In genomic region chr17:31029407-31029806, GRCm38 (mm10) we compare ENCODE assay signal across 18 mouse cellular contexts. TPM values are rescaled to one million over a fixed set of nuclear protein-coding genes. Genes with fewer than 3 reads are reported as not detected.
DNase-seq lines count a peak whose midpoint lies in the region; ATAC-seq and TF ChIP-seq lines count a peak whose summit lies in the region.
"Had no signal": no experiment of that assay in that cellular context is flagged by ENCODE, and none has a peak within 500 bp of the region (broad histone marks: within the 10 kb centered on the region; RNA-seq: fewer than 3 reads in every experiment).

No protein-coding gene starts in this region.

- no peaks in the 10 kb centered on the region for H3K9me3 ChIP-seq in heart, embryonic 10.5 days
- no peaks in the 10 kb centered on the region for H3K9me3 ChIP-seq in heart, embryonic 11.5 days (replicated peaks; ENCODE audit: control insufficient read depth, low read length)
- H3K9me3 ChIP-seq in liver, embryonic 12.5 days (replicated peaks): peaks cover 3% of the 10 kb centered on the region; the same call in 1 of the 2 replicates
- 0 out of 2 replicates have a peak, but pooled peaks cover 7% of the 10 kb centered on the region for H3K9me3 ChIP-seq in liver, postnatal 0 days (ENCODE audit: low read length)
- H3K9me3 ChIP-seq: embryonic facial prominence, embryonic 12.5 days; forebrain, embryonic 15.5 days had no signal

- DNase-seq in heart, embryonic 10.5 days (ENCODE audit: low spot score): peak; percentile 47
- peak; percentile 45 for DNase-seq in liver, adult 2 months (ENCODE audit: extremely low read depth, low read depth, low spot score)
- DNase-seq in liver, postnatal 0 days: no peak
- DNase-seq in adrenal gland, adult 18-20 months (ENCODE audit: low spot score in 2 of 2): no peak
- DNase-seq: adrenal gland, adult 8-10 months; adrenal gland, postnatal 14 days; adrenal gland, postnatal 36 days; cerebellum, adult 11-12 months; cerebellum, adult 2 months; cerebellum, adult 9-10 months; cerebellum, postnatal 10 days; cerebellum, postnatal 25 days had no signal

- no peak overlapping the region for H3K9ac ChIP-seq in heart, embryonic 11.5 days (ENCODE audit: low read depth, low read length)
- no peak overlapping the region for H3K9ac ChIP-seq in liver, adult 2 months (ENCODE audit: low read depth, low read length)
- no peak overlapping the region for H3K9ac ChIP-seq in liver, embryonic 12.5 days
- H3K9ac ChIP-seq in liver, postnatal 0 days (replicated peaks): no peak overlapping the region
- H3K9ac ChIP-seq: embryonic facial prominence, embryonic 12.5 days; forebrain, embryonic 13.5 days; forebrain, embryonic 15.5 days had no signal

- 82% methylated on average over 4 of the region's 4 CpGs for WGBS in heart, embryonic 10.5 days
- 75% methylated on average over 4 of the region's 4 CpGs for WGBS in heart, embryonic 11.5 days (ENCODE audit: insufficient replicate concordance)
- 53% methylated on average over 4 of the region's 4 CpGs for WGBS in liver, adult 2 months
- WGBS in liver, embryonic 12.5 days (ENCODE audit: insufficient replicate concordance): 78% methylated on average over 4 of the region's 4 CpGs
- 70% methylated on average over 4 of the region's 4 CpGs for WGBS in liver, postnatal 0 days (ENCODE audit: insufficient replicate concordance)

- peaks cover 21% of the 10 kb centered on the region for H3K4me1 ChIP-seq in heart, embryonic 10.5 days
- peaks cover 15% of the 10 kb centered on the region for H3K4me1 ChIP-seq in heart, embryonic 11.5 days (ENCODE audit: control insufficient read depth, insufficient read depth, low read length)
- peaks cover 2% of the 10 kb centered on the region; the same call in 1 of the 2 replicates for H3K4me1 ChIP-seq in liver, adult 2 months (ENCODE audit: control insufficient read depth, insufficient read depth, low read length)
- peaks cover 31% of the 10 kb centered on the region for H3K4me1 ChIP-seq in liver, embryonic 12.5 days
- peaks cover 18% of the 10 kb centered on the region for H3K4me1 ChIP-seq in liver, postnatal 0 days (ENCODE audit: insufficient read depth)

- no peak overlapping the region for H3K4me3 ChIP-seq in heart, embryonic 10.5 days
- H3K4me3 ChIP-seq in heart, embryonic 11.5 days (ENCODE audit: low read depth, low read length): no peak overlapping the region
- H3K4me3 ChIP-seq in liver, adult 2 months (ENCODE audit: insufficient read depth, low read depth, low read length): no peak overlapping the region
- no peak overlapping the region for H3K4me3 ChIP-seq in liver, embryonic 12.5 days
- no peak overlapping the region for H3K4me3 ChIP-seq in liver, postnatal 0 days (ENCODE audit: low read depth, low read length)
- H3K4me3 ChIP-seq: embryonic facial prominence, embryonic 10.5 days; embryonic facial prominence, embryonic 12.5 days; forebrain, embryonic 13.5 days; forebrain, embryonic 15.5 days had no signal

- TF ChIP-seq POLR2A in liver, adult 2 months (IDR thresholded peaks at IDR 0.05; ENCODE audit: extremely low read depth, insufficient read depth, low read length): no peak

- H3K36me3 ChIP-seq in heart, embryonic 10.5 days: no peaks in the 10 kb centered on the region
- H3K36me3 ChIP-seq in heart, embryonic 11.5 days (ENCODE audit: control insufficient read depth, insufficient read depth, low read length): no peaks in the 10 kb centered on the region
- no peaks in the 10 kb centered on the region for H3K36me3 ChIP-seq in liver, adult 2 months (ENCODE audit: control insufficient read depth, insufficient read depth, low read length)
- no peaks in the 10 kb centered on the region for H3K36me3 ChIP-seq in liver, embryonic 12.5 days
- H3K36me3 ChIP-seq in liver, postnatal 0 days (replicated peaks; ENCODE audit: insufficient read depth, low read length): no peaks in the 10 kb centered on the region
- H3K36me3 ChIP-seq: embryonic facial prominence, embryonic 10.5 days; embryonic facial prominence, embryonic 12.5 days; forebrain, embryonic 15.5 days had no signal

- no peak for ATAC-seq in heart, embryonic 11.5 days (replicated peaks; ENCODE audit: insufficient number of reproducible peaks, low FRiP score, low TSS enrichment)
- ATAC-seq in liver, embryonic 12.5 days: no peak
- peak; percentile 82 for ATAC-seq in liver, postnatal 0 days
- ATAC-seq: forebrain, embryonic 13.5 days; forebrain, embryonic 15.5 days had no signal

- no peaks in the 10 kb centered on the region for H3K79me2 ChIP-seq in liver, adult 2 months (ENCODE audit: control insufficient read depth, insufficient read depth, low read length)

- H3K4me2 ChIP-seq in heart, embryonic 11.5 days: no peak overlapping the region
- H3K4me2 ChIP-seq in liver, embryonic 12.5 days: no peak overlapping the region
- H3K4me2 ChIP-seq in liver, postnatal 0 days (ENCODE audit: low read depth, low read length): no peak overlapping the region
- H3K4me2 ChIP-seq: embryonic facial prominence, embryonic 12.5 days; forebrain, embryonic 13.5 days; forebrain, embryonic 15.5 days had no signal

- H3K27ac ChIP-seq in heart, embryonic 10.5 days: no peak overlapping the region
- H3K27ac ChIP-seq in heart, embryonic 11.5 days (ENCODE audit: low read depth, low read length): no peak overlapping the region
- no peak overlapping the region for H3K27ac ChIP-seq in liver, adult 2 months (replicated peaks; ENCODE audit: insufficient read depth, low read depth, low read length)
- H3K27ac ChIP-seq in liver, embryonic 12.5 days: no peak overlapping the region
- H3K27ac ChIP-seq in liver, postnatal 0 days (ENCODE audit: low read depth): peak overlapping the region; percentile 35; the same call in 1 of the 2 replicates
- H3K27ac ChIP-seq: embryonic facial prominence, embryonic 10.5 days; embryonic facial prominence, embryonic 12.5 days; forebrain, embryonic 13.5 days; forebrain, embryonic 15.5 days had no signal

- TF ChIP-seq EP300 in liver, postnatal 0 days (IDR thresholded peaks at IDR 0.05; ENCODE audit: low read depth): 0 out of 2 replicates have a peak, but pooled peaks have one; percentile 28

- no peak for TF ChIP-seq CTCF in liver, adult 2 months (IDR thresholded peaks at IDR 0.05; ENCODE audit: low read depth, low read length)
- TF ChIP-seq CTCF in liver, postnatal 0 days (IDR thresholded peaks at IDR 0.05; ENCODE audit: low read depth): no peak

- H3K27me3 ChIP-seq in heart, embryonic 10.5 days (ENCODE audit: insufficient read depth, poor library complexity, severe bottlenecking): no peaks in the 10 kb centered on the region
- no peaks in the 10 kb centered on the region for H3K27me3 ChIP-seq in heart, embryonic 11.5 days (ENCODE audit: control insufficient read depth, insufficient read depth, low read length)
- H3K27me3 ChIP-seq in liver, adult 2 months (ENCODE audit: control insufficient read depth, insufficient read depth, low read length): no peaks in the 10 kb centered on the region
- H3K27me3 ChIP-seq in liver, embryonic 12.5 days (replicated peaks): no peaks in the 10 kb centered on the region
- H3K27me3 ChIP-seq in liver, postnatal 0 days (ENCODE audit: insufficient read depth, low read length): no peaks in the 10 kb centered on the region
- H3K27me3 ChIP-seq: embryonic facial prominence, embryonic 12.5 days; forebrain, embryonic 13.5 days; forebrain, embryonic 15.5 days had no signal

RNA-seq across cellular contexts. Expression of gene Abcg1, which starts 28.1 kb away (rescaled TPM):
- 4.9 and 6.0 TPM in 2 replicates for polyA plus RNA-seq in heart, embryonic 10.5 days (2016; fragmentation: Nextera tagmentation; extraction: Ambion mirVana)
- 4.6 and 6.4 TPM in 2 replicates for polyA plus RNA-seq in heart, embryonic 11.5 days (2014; fragmentation: Nextera tagmentation; extraction: Ambion mirVana)
- total RNA-seq in liver, adult 2 months (2014; rRNA removed): 5.0 and 6.0 TPM in 2 replicates
- polyA plus RNA-seq in liver, adult 2 months (2012; rRNA removed): 1.8 and 3.4 TPM in 2 replicates
- polyA plus RNA-seq in liver, embryonic 12.5 days (2016; fragmentation: Nextera tagmentation; extraction: Ambion mirVana): 5.4 and 5.5 TPM in 2 replicates
- polyA plus RNA-seq in liver, postnatal 0 days (2015; fragmentation: Nextera tagmentation; extraction: Ambion mirVana): 8.9 and 9.4 TPM in 2 replicates
- total RNA-seq in adrenal gland, adult 18-20 months (2021): 10 to 100 TPM in 1 of 2 experiments, 1 to 10 TPM in 1; 10.0 to 16.6 TPM

Comparison
In these comparisons a context has a peak if more than half of its experiments do, and no peak if none do; other contexts are left out.
1. DNase-seq: peak in heart, embryonic 10.5 days (single experiment) and liver, adult 2 months (single experiment); none in liver, postnatal 0 days (single experiment) and adrenal gland, adult 18-20 months (0 of 2).